Mouse (Mus musculus) stomach, postnatal 0 days (tissue): Measurements from ENCODE around the gene Glrx2.

Experiments
- CTCF ChIP-seq: IDR thresholded peaks from 2 replicates; pipeline ENCODE4 v1.5.1; 2016; ENCODE audit warnings: antibody characterized with exemption, low read depth, mild to moderate bottlenecking, moderate library complexity
- EP300 ChIP-seq: optimal IDR thresholded peaks from 2 replicates; pipeline ENCODE3; 2016; ENCODE audit warnings: antibody characterized with exemption

DNA sequence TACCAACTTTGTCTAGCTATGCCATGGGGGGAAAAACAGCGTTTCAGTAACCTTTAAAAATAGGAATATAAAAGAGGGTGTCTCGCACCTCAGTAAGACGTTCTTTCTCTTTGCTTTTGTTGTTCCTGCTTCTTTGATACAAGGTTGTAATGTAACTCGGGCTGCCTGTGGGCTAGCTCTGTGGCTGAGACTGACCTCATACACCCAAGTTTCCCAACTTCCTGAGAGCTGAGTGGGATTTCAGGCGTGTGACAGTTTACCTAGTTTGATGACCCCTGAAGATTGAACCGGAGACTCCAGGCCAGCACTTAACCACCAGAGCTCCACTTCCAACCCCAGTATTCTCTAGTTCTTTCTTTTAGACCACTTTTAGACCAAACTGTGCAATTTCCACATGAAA is 7.8 kb upstream of the Glrx2 start:
- TF ChIP-seq CTCF (no peak), EP300 (no peak)
